Mouse (Mus musculus): ENCODE data around the gene Fmnl3. TPM values are rescaled to one million over a fixed set of nuclear protein-coding genes. Genes with fewer than 3 reads are reported as not detected.

Gene Fmnl3
- total RNA-seq, 2 experiments from 2014 or later = 7.1 to 8.8 TPM

- DNase-seq (ENCODE audit: low spot score in 2 of 2) = no peak
Observed at GRCm38 (mm10) chr15:99319411-99319871, 50.8 kb downstream of the Fmnl3 start.

GRCm38 (mm10) chr15:99318861-99319410 is 51.3 kb downstream of the Fmnl3 start:
- DNase-seq (ENCODE audit: low spot score in 2 of 2) = no peak

- DNase-seq (ENCODE audit: low spot score in 2 of 2) = no peak
Observed at GRCm38 (mm10) chr15:99318071-99318470, 52.2 kb downstream of the Fmnl3 start.

- DNase-seq (ENCODE audit: low spot score in 2 of 2) = no peak
Observed at GRCm38 (mm10) chr15:99317267-99317651, 53.0 kb downstream of the Fmnl3 start.

- peak; percentile 61 to 88 for DNase-seq (ENCODE audit: low spot score in 2 of 2)
Observed at GRCm38 (mm10) chr15:99316314-99317266, 53.7 kb downstream of the Fmnl3 start.

GRCm38 (mm10) chr15:99314891-99315290 is 55.4 kb downstream of the Fmnl3 start:
- no peak for DNase-seq (ENCODE audit: low spot score in 2 of 2)

- DNase-seq (ENCODE audit: low spot score in 2 of 2) = no peak
Observed at GRCm38 (mm10) chr15:99310617-99311016, 59.7 kb downstream of the Fmnl3 start.

- no peak for DNase-seq (ENCODE audit: low spot score in 2 of 2)
Observed at GRCm38 (mm10) chr15:99309549-99309948, 60.7 kb downstream of the Fmnl3 start.

GRCm38 (mm10) chr15:99307476-99307875 is 62.8 kb downstream of the Fmnl3 start:
- DNase-seq (ENCODE audit: low spot score in 2 of 2) = no peak

GRCm38 (mm10) chr15:99296213-99296612 is 74.1 kb downstream of the Fmnl3 start:
- no peak for DNase-seq (ENCODE audit: low spot score in 2 of 2)

GRCm38 (mm10) chr15:99295484-99295981 is 74.7 kb downstream of the Fmnl3 start, which contains the start of gene Fam186b:
Gene Fam186b, minus strand, starts transcription at chr15:99295888.
- DNase-seq (ENCODE audit: low spot score in 2 of 2) = peak in 1 of 2 experiments; percentile 37

- DNase-seq (ENCODE audit: low spot score in 2 of 2) = peak; percentile 94 to 96
Observed at GRCm38 (mm10) chr15:99294813-99295374, 75.4 kb downstream of the Fmnl3 start, which contains the start of gene Prpf40b. Gene Prpf40b, plus strand, starts transcription at chr15:99295087.

GRCm38 (mm10) chr15:99294287-99294686 is 76.0 kb downstream of the Fmnl3 start:
- no peak for DNase-seq (ENCODE audit: low spot score in 2 of 2)

GRCm38 (mm10) chr15:99290586-99290985 is 79.7 kb downstream of the Fmnl3 start:
- no peak for DNase-seq (ENCODE audit: low spot score in 2 of 2)

- no peak for DNase-seq (ENCODE audit: low spot score in 2 of 2)
Observed at GRCm38 (mm10) chr15:99285189-99285535, 85.1 kb downstream of the Fmnl3 start.

GRCm38 (mm10) chr15:99284527-99285188 is 85.6 kb downstream of the Fmnl3 start:
- DNase-seq (ENCODE audit: low spot score in 2 of 2) = no peak

GRCm38 (mm10) chr15:99283456-99283855 is 86.8 kb downstream of the Fmnl3 start:
- DNase-seq (ENCODE audit: low spot score in 2 of 2) = no peak

- DNase-seq (ENCODE audit: low spot score in 2 of 2) = no peak
Observed at GRCm38 (mm10) chr15:99278271-99278670, 92.0 kb downstream of the Fmnl3 start.

GRCm38 (mm10) chr15:99276095-99276494 is 94.2 kb downstream of the Fmnl3 start:
- no peak for DNase-seq (ENCODE audit: low spot score in 2 of 2)

All from layer of hippocampus, adult 18-20 months (tissue).